Mouse (Mus musculus): Measurements from ENCODE around the gene 4931422A03Rik. TPM values are rescaled to one million over a fixed set of nuclear protein-coding genes. Genes with fewer than 3 reads are reported as not detected.
A peak's percentile ranks its signal among the peaks of the same experiment; 100 is the strongest.
"Not testable (repeated sequence)": the region's sequence is repeated elsewhere in the genome, so short reads cannot be mapped to it uniquely, and the experiment has no call there.

The 4931422A03Rik gene
- polyA plus RNA-seq (2011; ENCODE audit: insufficient read depth, insufficient read length, low replicate concordance, missing spikeins), result 3.2 and 8.3 TPM in 2 replicates

- TF ChIP-seq CTCF (IDR thresholded peaks at IDR 0.05; ENCODE audit: control insufficient read depth, insufficient read depth, low read length) (no peak), POLR2A (IDR thresholded peaks at IDR 0.05; ENCODE audit: borderline replicate concordance, control insufficient read depth, low read depth, low read length) (no peak)
- Histone ChIP-seq H3K27ac (ENCODE audit: control insufficient read depth, insufficient read depth, low read depth, low read length, poor library complexity) (peak within 1 kb of the TSS; percentile 91), H3K4me3 (replicated peaks; ENCODE audit: control insufficient read depth, low read depth, low read length) (peak within 1 kb of the TSS; percentile 100), H3K4me1 (ENCODE audit: control insufficient read depth, insufficient read depth, low read length) (no peaks in the 10 kb centered on the region; the same call in 1 of the 2 replicates)
- under 1% methylated on average over 32 of the region's 32 CpGs for WGBS
These were observed at the start of gene 4931422A03Rik for GRCm38 (mm10) chr2:104028139-104028723. 4931422A03Rik (minus strand) TSS chr2:104028361.

DNA sequence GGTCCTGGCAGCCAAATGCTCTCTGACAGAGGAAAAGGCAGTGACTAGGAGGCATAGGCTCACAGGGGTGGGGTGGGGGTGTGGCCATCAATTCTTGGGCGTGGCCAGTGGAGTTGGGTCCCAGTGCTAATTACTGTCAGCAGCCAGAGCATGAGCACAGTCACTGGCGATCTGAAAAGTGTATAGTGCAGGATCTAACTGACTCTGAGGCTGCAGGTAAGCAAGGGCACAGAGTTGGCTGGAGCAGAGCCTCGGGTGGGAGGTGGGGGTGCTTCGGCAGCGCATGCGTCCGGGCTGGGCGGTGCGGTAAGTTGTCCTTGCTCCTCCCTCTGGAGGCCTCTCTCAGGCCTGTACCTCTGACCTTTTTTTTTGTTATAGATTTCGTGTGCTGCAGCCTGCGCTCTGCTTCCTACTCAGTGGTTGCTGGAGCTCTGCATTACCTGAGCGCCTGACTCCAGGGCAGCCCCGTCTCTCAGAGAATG is 41.6 kb upstream of the 4931422A03Rik start, which contains the start of gene Cd59b:
Gene Cd59b (plus strand): TSS at position 146 of the 482 bp plus-strand sequence.
- peak within 1 kb of the TSS; percentile 59; the same call in 1 of the 2 replicates for H3K27ac ChIP-seq (ENCODE audit: control insufficient read depth, insufficient read depth, low read depth, low read length, poor library complexity)
- peak within 1 kb of the TSS; percentile 80 for H3K4me3 ChIP-seq (replicated peaks; ENCODE audit: control insufficient read depth, low read depth, low read length)
- no peaks in the 10 kb centered on the region for H3K4me1 ChIP-seq (ENCODE audit: control insufficient read depth, insufficient read depth, low read length)
- TF ChIP-seq CTCF (IDR thresholded peaks at IDR 0.05; ENCODE audit: control insufficient read depth, insufficient read depth, low read length) (no peak), POLR2A (IDR thresholded peaks at IDR 0.05; ENCODE audit: borderline replicate concordance, control insufficient read depth, low read depth, low read length) (no peak)
- 7% methylated on average over 13 of the region's 13 CpGs for WGBS

GRCm38 (mm10) chr2:104068450-104068849 is 40.3 kb upstream of the 4931422A03Rik start, which contains the start of gene Gm10799:
Gm10799 (minus strand) TSS chr2:104068550.
- H3K27ac ChIP-seq (ENCODE audit: control insufficient read depth, insufficient read depth, low read depth, low read length, poor library complexity); H3K4me1 ChIP-seq (ENCODE audit: control insufficient read depth, insufficient read depth, low read length); H3K4me3 ChIP-seq (replicated peaks; ENCODE audit: control insufficient read depth, low read depth, low read length): not testable (repeated sequence)
- WGBS, result 16% methylated on average over 7 of the region's 7 CpGs

DNA sequence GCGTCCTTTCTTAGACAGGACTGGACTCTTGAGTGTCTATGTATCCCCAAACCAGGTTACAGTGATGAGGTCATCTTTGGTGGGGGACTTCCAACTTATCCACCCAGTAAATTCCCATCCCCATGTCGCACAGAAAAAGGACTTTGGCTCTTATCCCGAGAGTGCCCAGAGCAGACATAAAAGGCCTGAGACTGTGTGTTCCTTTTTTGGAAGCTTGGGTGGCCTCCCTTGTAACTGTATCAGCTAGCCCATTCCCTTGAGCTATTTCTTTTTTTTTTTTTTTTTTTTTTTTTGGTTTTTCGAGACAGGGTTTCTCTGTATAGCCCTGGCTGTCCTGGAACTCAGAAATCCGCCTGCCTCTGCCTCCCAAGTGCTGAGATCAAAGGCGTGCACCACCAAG is 37.4 kb upstream of the 4931422A03Rik start, which contains the start of gene Gm10912:
Gene Gm10912 (plus strand): TSS at position 301 of the 400 bp plus-strand sequence.
- 77% methylated on average over 6 of the region's 6 CpGs for WGBS
- not testable (repeated sequence) for H3K27ac ChIP-seq (ENCODE audit: control insufficient read depth, insufficient read depth, low read depth, low read length, poor library complexity); H3K4me1 ChIP-seq (ENCODE audit: control insufficient read depth, insufficient read depth, low read length); H3K4me3 ChIP-seq (replicated peaks; ENCODE audit: control insufficient read depth, low read depth, low read length)

DNA sequence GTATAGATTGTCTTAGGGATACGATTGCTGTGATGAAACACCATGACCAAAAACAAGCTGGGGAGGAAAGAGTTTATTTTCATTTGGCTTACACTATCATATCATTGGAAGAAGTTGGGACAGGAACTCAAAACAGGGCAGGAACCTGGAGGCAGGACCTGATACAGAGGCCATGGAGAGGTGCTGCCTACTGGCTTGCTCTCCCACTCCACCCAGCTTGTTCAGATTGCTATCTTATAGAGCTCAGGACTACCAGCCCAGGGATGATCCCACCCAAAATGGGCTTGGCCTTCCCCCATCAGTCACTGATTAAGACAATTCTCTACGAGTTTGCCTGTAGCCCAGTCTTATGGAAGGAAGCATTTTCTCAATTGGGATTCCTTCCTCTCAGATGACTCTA is 36.0 kb upstream of the 4931422A03Rik start:
- 78% methylated on average over 2 of the region's 2 CpGs for WGBS
- TF ChIP-seq CTCF (IDR thresholded peaks at IDR 0.05; ENCODE audit: control insufficient read depth, insufficient read depth, low read length) (no peak), POLR2A (IDR thresholded peaks at IDR 0.05; ENCODE audit: borderline replicate concordance, control insufficient read depth, low read depth, low read length) (no peak)
- no peak overlapping the region for H3K27ac ChIP-seq (ENCODE audit: control insufficient read depth, insufficient read depth, low read depth, low read length, poor library complexity)
- no peaks in the 10 kb centered on the region for H3K4me1 ChIP-seq (ENCODE audit: control insufficient read depth, insufficient read depth, low read length)
- no peak overlapping the region for H3K4me3 ChIP-seq (replicated peaks; ENCODE audit: control insufficient read depth, low read depth, low read length)

DNA sequence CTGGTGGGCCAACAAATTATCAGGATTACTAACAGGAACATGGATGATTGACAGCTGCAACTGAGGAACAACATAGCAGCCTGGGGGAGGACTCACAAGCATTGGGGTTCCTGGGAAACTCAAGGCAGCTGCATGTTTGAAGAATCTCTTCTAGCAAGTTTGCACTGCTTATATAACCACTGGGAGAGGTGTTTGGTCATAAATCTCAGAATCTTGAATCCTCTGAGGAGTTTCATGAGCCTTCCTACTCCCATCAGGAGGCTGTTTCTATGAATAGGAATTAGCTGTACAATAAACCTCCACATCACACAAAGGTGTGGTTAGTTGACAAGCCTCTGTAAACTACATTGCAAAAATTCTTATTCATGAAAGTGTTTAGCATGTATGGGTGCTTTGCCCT is 34.5 kb upstream of the 4931422A03Rik start:
- no peak for TF ChIP-seq CTCF (IDR thresholded peaks at IDR 0.05; ENCODE audit: control insufficient read depth, insufficient read depth, low read length)
- no peak for TF ChIP-seq POLR2A (IDR thresholded peaks at IDR 0.05; ENCODE audit: borderline replicate concordance, control insufficient read depth, low read depth, low read length)
- no peak overlapping the region for H3K27ac ChIP-seq (ENCODE audit: control insufficient read depth, insufficient read depth, low read depth, low read length, poor library complexity)
- H3K4me3 ChIP-seq (replicated peaks; ENCODE audit: control insufficient read depth, low read depth, low read length), result no peak overlapping the region
- no peaks in the 10 kb centered on the region for H3K4me1 ChIP-seq (ENCODE audit: control insufficient read depth, insufficient read depth, low read length)

- 95% methylated on average over 6 of the region's 6 CpGs for WGBS
- TF ChIP-seq POLR2A (IDR thresholded peaks at IDR 0.05; ENCODE audit: borderline replicate concordance, control insufficient read depth, low read depth, low read length) (no peak), CTCF (IDR thresholded peaks at IDR 0.05; ENCODE audit: control insufficient read depth, insufficient read depth, low read length) (no peak)
- H3K27ac ChIP-seq (ENCODE audit: control insufficient read depth, insufficient read depth, low read depth, low read length, poor library complexity), result no peak overlapping the region
- no peaks in the 10 kb centered on the region for H3K4me1 ChIP-seq (ENCODE audit: control insufficient read depth, insufficient read depth, low read length)
- no peak overlapping the region for H3K4me3 ChIP-seq (replicated peaks; ENCODE audit: control insufficient read depth, low read depth, low read length)
These were observed 32.8 kb upstream of the 4931422A03Rik start for GRCm38 (mm10) chr2:104060996-104061395.

- 93% methylated on average over 10 of the region's 10 CpGs for WGBS
- H3K27ac ChIP-seq (ENCODE audit: control insufficient read depth, insufficient read depth, low read depth, low read length, poor library complexity), result no peak overlapping the region
- no peak for TF ChIP-seq POLR2A (IDR thresholded peaks at IDR 0.05; ENCODE audit: borderline replicate concordance, control insufficient read depth, low read depth, low read length)
- TF ChIP-seq CTCF (IDR thresholded peaks at IDR 0.05; ENCODE audit: control insufficient read depth, insufficient read depth, low read length), result no peak
- H3K4me3 ChIP-seq (replicated peaks; ENCODE audit: control insufficient read depth, low read depth, low read length), result no peak overlapping the region
- H3K4me1 ChIP-seq (ENCODE audit: control insufficient read depth, insufficient read depth, low read length), result no peaks in the 10 kb centered on the region
These were observed 31.6 kb upstream of the 4931422A03Rik start for GRCm38 (mm10) chr2:104059786-104060185.

GRCm38 (mm10) chr2:104058954-104059353 is 30.8 kb upstream of the 4931422A03Rik start:
- TF ChIP-seq POLR2A (IDR thresholded peaks at IDR 0.05; ENCODE audit: borderline replicate concordance, control insufficient read depth, low read depth, low read length) (no peak), CTCF (IDR thresholded peaks at IDR 0.05; ENCODE audit: control insufficient read depth, insufficient read depth, low read length) (no peak)
- H3K27ac ChIP-seq (ENCODE audit: control insufficient read depth, insufficient read depth, low read depth, low read length, poor library complexity), result no peak overlapping the region
- WGBS, result 92% methylated on average over 4 of the region's 4 CpGs

More at GRCm38 (mm10) chr2:104058954-104059353, 30.8 kb upstream of the 4931422A03Rik start:
- Histone ChIP-seq H3K4me3 (replicated peaks; ENCODE audit: control insufficient read depth, low read depth, low read length) (no peak overlapping the region), H3K4me1 (ENCODE audit: control insufficient read depth, insufficient read depth, low read length) (no peaks in the 10 kb centered on the region)

All from bone marrow, adult 2 months (tissue).